20 mouse cellular contexts compared by ENCODE assay signal in genomic region chr5:49783728-49784127, GRCm38 (mm10).
A peak's percentile ranks its signal among the peaks of the same experiment; 100 is the strongest.
DNase-seq lines count a peak whose midpoint lies in the region; ATAC-seq lines count a peak whose summit lies in the region.
"Had no signal": no experiment of that assay in that cellular context is flagged by ENCODE, and none has a peak within 500 bp of the region (broad histone marks: within the 10 kb centered on the region; RNA-seq: fewer than 3 reads in every experiment).

No protein-coding gene starts in this region.

- 0 out of 2 replicates have a peak, but pooled peaks cover 4% of the 10 kb centered on the region for H3K4me1 ChIP-seq in forebrain, embryonic 13.5 days
- H3K4me1 ChIP-seq in forebrain, embryonic 10.5 days, result no peaks in the 10 kb centered on the region
- H3K4me1 ChIP-seq: embryonic facial prominence, embryonic 13.5 days; heart, embryonic 12.5 days; limb, embryonic 12.5 days; liver, embryonic 15.5 days; midbrain, embryonic 15.5 days had no signal

- 44% methylated on average over 3 of the region's 3 CpGs for WGBS in forebrain, embryonic 13.5 days
- WGBS in forebrain, embryonic 10.5 days, result 83% methylated on average over 3 of the region's 3 CpGs

- H3K9me3 ChIP-seq in forebrain, embryonic 13.5 days (replicated peaks), result no peaks in the 10 kb centered on the region
- H3K9me3 ChIP-seq in forebrain, embryonic 10.5 days, result no peaks in the 10 kb centered on the region
- H3K9me3 ChIP-seq: embryonic facial prominence, embryonic 13.5 days; heart, embryonic 12.5 days; limb, embryonic 12.5 days; liver, embryonic 15.5 days; midbrain, embryonic 15.5 days had no signal

- no peak overlapping the region for H3K9ac ChIP-seq in forebrain, embryonic 13.5 days
- H3K9ac ChIP-seq: embryonic facial prominence, embryonic 13.5 days; heart, embryonic 12.5 days; limb, embryonic 12.5 days; liver, embryonic 15.5 days; midbrain, embryonic 15.5 days had no signal

- H3K4me2 ChIP-seq in forebrain, embryonic 13.5 days, result no peak overlapping the region
- H3K4me2 ChIP-seq: embryonic facial prominence, embryonic 13.5 days; heart, embryonic 12.5 days; limb, embryonic 12.5 days; liver, embryonic 15.5 days; midbrain, embryonic 15.5 days had no signal

- H3K27ac ChIP-seq in forebrain, embryonic 13.5 days, result no peak overlapping the region
- H3K27ac ChIP-seq in forebrain, embryonic 10.5 days, result no peak overlapping the region
- H3K27ac ChIP-seq: embryonic facial prominence, embryonic 13.5 days; limb, embryonic 12.5 days; liver, embryonic 15.5 days; midbrain, embryonic 15.5 days; stomach, postnatal 0 days had no signal

- ATAC-seq in forebrain, embryonic 13.5 days, result peak; percentile 93
- ATAC-seq: midbrain, embryonic 15.5 days had no signal

- DNase-seq in forebrain, embryonic 10.5 days (ENCODE audit: extremely low spot score, low spot score), result no peak
- peak; percentile 13 for DNase-seq in right cerebral cortex, postnatal 4 days
- DNase-seq in right cerebral cortex, postnatal 36 days (ENCODE audit: low spot score in 2 of 2), result no peak
- DNase-seq in layer of hippocampus, adult 9-10 months (ENCODE audit: low spot score), result peak; percentile 59
- DNase-seq in ovary, adult 18-20 months (ENCODE audit: low spot score), result no peak
- no peak for DNase-seq in kidney, postnatal 36 days
- no peak for DNase-seq in urinary bladder, postnatal 10 days (ENCODE audit: low spot score)
- DNase-seq: adrenal gland, adult 8-10 months; cerebellum, adult 18-20 months; kidney, adult 2 months; kidney, postnatal 25 days; lung, postnatal 10 days; thymus, postnatal 36 days had no signal

- H3K27me3 ChIP-seq in forebrain, embryonic 13.5 days, result no peaks in the 10 kb centered on the region
- no peaks in the 10 kb centered on the region for H3K27me3 ChIP-seq in forebrain, embryonic 10.5 days (ENCODE audit: poor library complexity, severe bottlenecking)
- H3K27me3 ChIP-seq: embryonic facial prominence, embryonic 13.5 days; heart, embryonic 12.5 days; limb, embryonic 12.5 days; liver, embryonic 15.5 days; midbrain, embryonic 15.5 days had no signal

- H3K4me3 ChIP-seq in forebrain, embryonic 13.5 days, result no peak overlapping the region
- H3K4me3 ChIP-seq in forebrain, embryonic 10.5 days, result no peak overlapping the region
- H3K4me3 ChIP-seq: embryonic facial prominence, embryonic 13.5 days; heart, embryonic 12.5 days; limb, embryonic 12.5 days; liver, embryonic 15.5 days; midbrain, embryonic 15.5 days had no signal

- no peaks in the 10 kb centered on the region for H3K36me3 ChIP-seq in forebrain, embryonic 13.5 days (ENCODE audit: poor library complexity, severe bottlenecking)
- H3K36me3 ChIP-seq in forebrain, embryonic 10.5 days (replicated peaks), result no peaks in the 10 kb centered on the region
- H3K36me3 ChIP-seq: embryonic facial prominence, embryonic 13.5 days; heart, embryonic 12.5 days; limb, embryonic 12.5 days; liver, embryonic 15.5 days; midbrain, embryonic 15.5 days had no signal

Comparison
In these comparisons a context has a peak if more than half of its experiments do, and no peak if none do; other contexts are left out.
1. DNase-seq: peak in right cerebral cortex, postnatal 4 days (single experiment) and layer of hippocampus, adult 9-10 months (single experiment); none in forebrain, embryonic 10.5 days (single experiment), right cerebral cortex, postnatal 36 days (0 of 2), ovary, adult 18-20 months (single experiment), kidney, postnatal 36 days (0 of 2) and urinary bladder, postnatal 10 days (single experiment).